Mouse (Mus musculus) lung, postnatal 0 days (tissue): ENCODE data around the gene Sost.

Experiments used
- CTCF ChIP-seq: IDR thresholded peaks from 2 replicates; pipeline ENCODE4 v1.5.1; 2016; ENCODE audit warnings: antibody characterized with exemption, mild to moderate bottlenecking
- EP300 ChIP-seq: IDR thresholded peaks from 2 replicates; pipeline ENCODE4 v1.6.1; 2016; ENCODE audit warnings: antibody characterized with exemption, mild to moderate bottlenecking, control low read depth

- TF ChIP-seq CTCF = no peak
- TF ChIP-seq EP300 = no peak
Observed at GRCm38 (mm10) chr11:101979140-101979539, 12.3 kb upstream of the Sost start.
